Mouse (Mus musculus): Measurements from ENCODE around the gene Mylk.

GRCm38 (mm10) chr16:34921319-34921718, 176.3 kb downstream of the Mylk start:
- TF ChIP-seq ZKSCAN1 (IDR thresholded peaks at IDR 0.05; ENCODE audit: borderline replicate concordance, low read depth, low read length) (no peak), CTCF (conservative IDR thresholded peaks at IDR 0.05 in 1 of 2, IDR thresholded peaks at IDR 0.05 in 1 of 2; ENCODE audit: low read depth in 2 of 2, low read length in 2 of 2) (no peak), MAZ (IDR thresholded peaks at IDR 0.05; ENCODE audit: low read depth, low read length) (no peak), GABPA (IDR thresholded peaks at IDR 0.05; ENCODE audit: insufficient replicate concordance, low read depth, low read length) (no peak), ZC3H11A (IDR thresholded peaks at IDR 0.05; ENCODE audit: low read depth, low read length) (no peak), POLR2A (IDR thresholded peaks at IDR 0.05; ENCODE audit: low read depth, low read length) (no peak), MEF2A (IDR thresholded peaks at IDR 0.05; ENCODE audit: borderline replicate concordance, low read depth, low read length) (no peak), ETS1 (conservative IDR thresholded peaks at IDR 0.05; ENCODE audit: low read depth, low read length) (no peak), JUN (IDR thresholded peaks at IDR 0.05; ENCODE audit: insufficient read depth, low read depth, low read length) (no peak), E2F4 (IDR thresholded peaks at IDR 0.05; ENCODE audit: insufficient replicate concordance, low read depth, low read length) (no peak), MAX (IDR thresholded peaks at IDR 0.05; ENCODE audit: low read length) (no peak), NELFE (IDR thresholded peaks at IDR 0.05; ENCODE audit: low read depth, low read length) (no peak), TCF12 (IDR thresholded peaks at IDR 0.05; ENCODE audit: low read depth, low read length) (no peak)

Measured in CH12.LX (cell line).